Mouse (Mus musculus): ENCODE data around the gene Tnnc2.
A peak's percentile ranks its signal among the peaks of the same experiment; 100 is the strongest.
"Not testable (repeated sequence)": the region's sequence is repeated elsewhere in the genome, so short reads cannot be mapped to it uniquely, and the experiment has no call there.

Gene Tnnc2

DNA sequence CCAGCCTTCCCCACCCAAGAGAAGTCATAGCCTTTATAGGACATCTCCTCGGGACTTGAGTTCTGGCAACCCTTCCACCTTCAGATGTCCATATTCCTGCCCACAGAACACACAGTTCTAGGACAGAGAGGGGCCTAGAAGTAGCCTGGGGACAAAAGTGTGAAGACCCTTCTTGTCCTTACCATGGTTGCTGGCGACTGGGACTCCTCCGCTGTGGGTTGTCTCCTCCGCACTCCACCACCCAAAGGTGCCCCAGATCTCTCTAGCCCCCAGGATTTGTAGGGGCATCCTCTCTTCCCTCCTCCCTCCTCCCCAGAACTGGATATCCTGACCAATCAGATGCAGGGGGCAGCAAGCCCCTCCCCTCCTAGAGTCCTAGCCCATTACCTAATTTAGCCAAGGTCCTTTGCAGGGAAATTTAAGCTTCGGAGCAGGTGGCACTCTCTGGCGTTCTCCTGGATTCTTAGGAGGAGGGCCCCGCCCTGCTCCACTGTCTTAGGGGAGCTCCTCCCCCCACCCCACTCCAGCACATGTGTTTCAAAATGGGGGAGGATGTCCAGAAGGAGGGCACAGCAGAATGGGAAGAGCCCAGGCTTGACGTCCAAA lies at the start of gene Tnnc2:
Tnnc2 (minus strand) TSS at position 487 of the 606 bp plus-strand sequence.
- no peak for DNase-seq (ENCODE audit: low spot score in 2 of 2)

DNA sequence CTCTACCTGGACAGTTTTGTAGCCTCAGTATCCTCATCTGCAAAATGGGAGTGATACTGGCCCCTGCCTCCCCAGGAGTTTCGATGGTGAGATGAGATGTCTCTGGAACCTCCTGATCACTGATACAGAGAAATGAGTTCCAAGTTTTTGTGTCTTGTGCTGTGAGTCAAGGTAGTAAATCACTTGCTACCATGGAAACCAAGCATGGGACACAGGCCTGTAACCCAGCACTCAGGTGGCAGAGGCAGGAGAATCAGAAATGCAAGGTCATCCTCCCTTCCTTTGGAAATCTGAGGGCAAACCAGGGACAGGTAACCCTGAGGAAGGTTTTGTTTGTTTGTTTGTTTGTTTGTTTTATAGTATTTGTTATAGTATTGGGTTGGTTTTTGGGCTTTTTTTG lies 49.3 kb upstream of the Tnnc2 start:
- DNase-seq (ENCODE audit: low spot score in 2 of 2): no peak

DNA sequence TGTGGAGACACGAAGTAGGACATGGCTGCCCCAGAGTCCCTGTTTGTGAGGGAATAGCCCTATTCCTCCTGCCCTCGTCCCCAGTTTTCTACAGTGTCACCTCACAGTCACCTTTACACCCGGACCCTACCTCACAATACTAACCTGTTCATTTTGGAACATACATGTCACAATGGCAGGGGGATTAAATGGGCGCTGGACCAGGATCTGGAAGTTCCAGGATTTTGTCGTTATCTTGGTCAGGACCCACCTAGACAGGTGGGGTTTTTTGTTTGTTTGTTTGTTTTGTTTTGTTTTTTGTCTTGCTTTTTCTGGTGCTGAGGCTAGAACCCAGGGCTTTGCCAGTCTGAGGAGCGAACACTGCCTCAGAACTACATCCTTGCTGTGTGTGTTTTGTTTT lies 48.7 kb upstream of the Tnnc2 start, which contains the start of gene Spata25:
Spata25 (minus strand) TSS at position 101 of the 400 bp plus-strand sequence.
- DNase-seq (ENCODE audit: low spot score in 2 of 2): no peak

DNA sequence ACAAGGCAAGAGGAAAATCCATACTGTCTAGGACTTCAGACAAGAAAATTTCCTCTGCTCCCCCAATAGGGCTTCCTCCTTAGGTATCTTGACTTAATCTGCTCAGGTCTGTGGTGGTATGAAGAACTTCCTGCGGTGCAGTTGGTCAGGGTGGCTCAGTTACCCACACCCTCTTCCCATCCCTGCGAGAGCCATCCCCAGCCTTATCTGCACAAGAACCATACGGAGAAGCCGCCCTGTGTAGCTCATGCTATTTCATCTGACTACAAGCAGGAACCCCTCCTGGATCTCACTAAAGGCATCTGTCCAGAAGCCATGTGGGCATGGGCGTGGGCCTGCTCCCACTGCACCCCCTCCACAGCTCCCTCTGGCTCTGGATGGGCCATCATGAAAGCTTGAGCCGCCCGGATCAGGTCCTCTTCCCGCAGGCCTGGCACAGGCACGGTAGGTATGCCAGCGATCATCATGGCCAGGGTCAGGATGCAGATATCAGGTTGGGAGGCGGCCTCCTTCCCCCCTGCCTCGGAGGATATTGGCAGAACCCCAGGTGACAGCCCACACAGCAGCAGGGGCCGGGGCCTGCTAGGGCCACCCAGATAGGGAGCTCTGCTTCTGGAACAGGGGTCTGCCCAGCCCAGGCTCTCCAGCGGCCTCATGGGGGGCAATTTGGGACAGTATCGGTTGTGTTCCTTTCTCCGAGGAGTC lies 47.5 kb upstream of the Tnnc2 start:
- no peak for DNase-seq (ENCODE audit: low spot score in 2 of 2)

DNA sequence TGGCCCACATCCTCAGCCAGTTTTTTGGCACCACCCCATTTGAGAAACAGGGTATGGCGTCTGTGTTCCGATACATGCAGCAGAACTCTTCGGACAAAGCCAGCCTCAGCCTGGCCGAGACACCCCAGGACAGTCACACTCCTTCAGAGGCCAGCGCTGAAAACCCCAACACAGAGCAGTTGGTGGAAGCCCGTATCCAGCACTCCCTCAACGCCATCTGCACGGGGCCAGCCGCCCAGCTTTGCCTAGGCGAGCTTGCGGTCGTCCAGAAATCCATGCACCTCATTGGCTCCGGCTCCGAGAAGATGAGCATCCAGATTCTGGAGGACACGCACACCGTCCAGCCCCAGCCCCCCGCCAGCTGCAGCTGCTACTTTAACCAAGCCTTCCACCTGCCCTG lies 45.8 kb upstream of the Tnnc2 start:
- DNase-seq (ENCODE audit: low spot score in 2 of 2): no peak

DNA sequence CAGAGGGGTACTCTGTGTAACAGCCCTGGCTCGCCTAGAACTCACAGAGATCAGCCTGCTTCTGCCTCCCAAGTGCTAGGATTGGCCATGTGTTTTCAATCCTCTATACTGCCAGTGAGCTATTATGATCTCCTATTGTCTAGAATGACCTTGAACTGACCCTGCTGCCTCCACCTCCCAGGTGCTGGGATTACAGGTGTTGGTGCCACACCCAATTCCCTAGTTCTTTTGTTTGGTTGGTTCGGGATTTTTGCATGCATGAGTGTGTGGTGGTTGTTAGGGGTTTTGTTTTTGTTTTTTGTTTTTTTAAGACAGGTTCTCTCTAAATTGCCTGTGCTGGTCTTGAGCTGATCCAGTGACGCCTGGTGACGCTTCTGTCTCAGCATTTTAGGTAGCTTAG lies 44.2 kb upstream of the Tnnc2 start:
- DNase-seq (ENCODE audit: low spot score in 2 of 2): no peak

DNA sequence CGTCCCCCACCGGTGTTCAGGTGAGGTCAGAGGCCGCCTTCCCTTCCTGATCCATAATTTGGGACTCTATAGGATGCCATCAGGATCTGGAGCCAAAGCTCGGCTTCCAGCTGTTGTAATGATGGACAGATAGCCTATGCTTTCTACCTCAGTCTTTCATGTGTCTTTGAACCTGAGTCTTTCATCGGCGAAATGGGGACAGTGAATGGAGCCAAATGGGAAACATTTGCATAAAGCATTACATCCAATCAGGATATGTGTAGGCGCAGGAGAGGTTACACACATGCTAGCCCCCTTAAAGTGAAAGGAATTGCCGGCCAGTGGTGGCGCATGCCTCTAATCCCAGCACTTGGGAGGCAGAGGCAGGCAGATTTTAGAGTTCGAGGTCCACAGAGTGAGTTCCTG lies 43.4 kb upstream of the Tnnc2 start:
- no peak for DNase-seq (ENCODE audit: low spot score in 2 of 2)

DNA sequence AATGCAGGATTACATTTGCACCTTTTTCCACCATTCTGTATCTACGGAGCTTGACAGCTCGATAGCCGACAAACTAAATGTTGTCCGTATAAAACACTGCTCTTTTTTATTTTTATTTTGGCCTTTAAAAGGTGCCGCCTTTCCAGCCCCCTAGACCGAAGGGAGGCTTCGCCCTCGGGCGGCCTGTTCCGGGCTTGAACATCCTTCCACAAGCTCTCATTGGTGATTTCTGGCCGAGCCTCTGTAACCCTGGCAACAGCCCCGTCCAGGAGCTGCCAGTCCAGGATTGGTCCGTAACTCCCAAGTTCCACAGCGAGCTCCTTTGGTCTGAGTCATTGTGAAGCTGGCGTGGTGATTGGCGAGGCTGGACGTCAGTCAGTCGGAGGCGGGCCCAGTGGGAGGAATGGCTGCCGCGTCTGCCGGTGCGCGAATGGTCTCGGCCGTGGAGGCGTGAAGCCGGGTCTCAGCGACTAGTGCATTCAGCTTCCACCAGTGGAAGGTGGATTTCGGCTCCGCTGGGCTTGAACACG lies 42.9 kb upstream of the Tnnc2 start, which contains the start of gene Zswim1:
Zswim1 (plus strand) TSS at position 51 of the 530 bp plus-strand sequence.
- peak; percentile 100 for DNase-seq (ENCODE audit: low spot score in 2 of 2)

DNA sequence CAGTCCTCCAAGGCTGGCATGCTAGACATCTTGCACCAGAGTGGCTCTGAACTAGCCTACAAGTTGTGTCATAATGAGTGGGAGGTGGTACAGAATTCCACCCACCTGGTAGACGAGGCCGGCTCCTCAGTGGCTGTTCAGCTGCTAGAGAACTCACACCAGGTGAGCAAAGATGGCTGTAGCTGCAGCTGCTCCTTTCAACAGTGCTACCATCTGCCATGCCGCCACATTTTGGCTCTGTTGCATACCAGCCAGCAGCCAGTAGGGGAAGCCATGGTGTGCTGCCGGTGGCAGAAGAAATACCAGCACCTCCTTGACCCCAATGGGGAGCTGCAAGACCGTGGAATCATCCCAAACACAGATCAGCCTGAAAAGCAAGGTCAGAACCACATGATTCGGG lies 41.3 kb upstream of the Tnnc2 start:
- no peak for DNase-seq (ENCODE audit: low spot score in 2 of 2)

DNA sequence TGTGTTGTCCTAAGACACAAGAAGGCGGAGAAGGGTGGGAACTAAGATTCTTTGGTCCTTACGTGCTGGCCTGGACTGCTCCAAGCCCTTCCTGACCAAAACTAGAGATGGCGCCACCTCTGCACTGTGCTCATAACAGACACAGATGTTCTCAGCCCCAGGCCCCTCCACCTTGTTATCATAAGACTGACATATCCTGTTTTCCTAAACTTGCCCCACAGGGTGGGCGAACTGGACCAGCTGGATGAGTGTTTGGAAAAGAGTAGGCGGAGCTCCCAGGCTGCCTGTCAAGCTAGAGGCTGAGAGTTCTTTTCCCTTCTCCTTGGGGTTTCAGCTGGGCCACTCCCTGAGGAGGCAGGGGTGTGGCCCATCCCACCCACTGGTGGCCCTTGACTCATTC lies 37.9 kb upstream of the Tnnc2 start:
- DNase-seq (ENCODE audit: low spot score in 2 of 2): no peak

DNA sequence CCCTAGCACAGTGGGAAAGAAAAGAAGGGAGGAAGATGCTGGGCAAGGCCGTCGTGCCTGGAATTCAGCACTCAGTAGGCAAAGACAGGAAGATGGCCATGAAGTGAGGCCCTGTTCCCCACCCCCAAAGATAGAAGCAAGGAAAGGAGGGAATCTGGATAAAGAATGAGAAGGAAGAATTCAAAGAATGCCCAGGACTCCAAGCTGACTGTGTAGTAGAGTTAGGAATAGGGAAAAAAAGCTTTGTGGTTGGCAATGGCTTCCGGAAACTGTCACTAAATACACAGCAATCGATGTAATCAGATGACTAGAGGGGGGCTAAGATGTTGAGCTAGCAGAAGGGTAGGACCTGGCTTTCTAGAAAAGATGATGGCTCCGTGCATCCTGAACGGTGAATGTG lies 37.4 kb upstream of the Tnnc2 start:
- no peak for DNase-seq (ENCODE audit: low spot score in 2 of 2)

DNA sequence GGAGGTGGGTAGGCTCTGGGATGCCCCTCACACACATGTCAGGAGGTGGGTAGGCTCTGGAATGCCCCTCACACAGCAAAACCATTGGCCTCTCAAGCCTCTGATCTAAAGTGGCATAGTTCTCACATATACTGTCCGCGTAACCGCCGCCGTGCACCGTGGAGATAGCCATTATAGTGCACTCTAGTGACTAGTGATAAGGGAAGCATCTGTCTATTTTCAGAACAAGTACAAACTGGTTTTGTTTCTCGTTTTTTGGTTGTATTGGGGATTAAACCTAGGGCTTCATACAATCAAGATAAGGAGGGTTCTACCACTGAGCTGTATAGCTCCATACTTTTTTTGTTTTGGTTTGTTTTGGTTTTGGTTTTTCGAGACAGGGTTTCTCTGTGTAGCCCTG lies 36.1 kb upstream of the Tnnc2 start:
- no peak for DNase-seq (ENCODE audit: low spot score in 2 of 2)

DNA sequence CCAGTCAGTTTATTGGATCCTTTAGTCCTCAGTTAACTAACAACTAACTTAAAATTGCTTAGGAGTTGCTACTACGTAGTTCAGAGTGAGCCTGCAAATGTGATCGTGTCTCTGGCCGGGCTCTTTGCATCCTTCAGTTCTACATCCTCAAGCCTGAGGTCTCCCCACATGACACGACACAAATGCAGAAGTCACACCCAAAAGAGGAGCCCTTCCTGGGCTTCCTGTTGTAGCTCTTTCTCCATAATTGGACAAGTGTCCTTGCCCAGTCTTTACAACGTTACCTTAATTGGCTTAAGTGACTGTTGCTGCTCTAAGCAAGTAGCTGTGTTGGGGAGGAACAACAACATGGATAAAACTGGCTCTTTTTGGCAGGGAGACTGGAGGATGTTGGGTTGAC lies 35.6 kb upstream of the Tnnc2 start:
- no peak for DNase-seq (ENCODE audit: low spot score in 2 of 2)

DNA sequence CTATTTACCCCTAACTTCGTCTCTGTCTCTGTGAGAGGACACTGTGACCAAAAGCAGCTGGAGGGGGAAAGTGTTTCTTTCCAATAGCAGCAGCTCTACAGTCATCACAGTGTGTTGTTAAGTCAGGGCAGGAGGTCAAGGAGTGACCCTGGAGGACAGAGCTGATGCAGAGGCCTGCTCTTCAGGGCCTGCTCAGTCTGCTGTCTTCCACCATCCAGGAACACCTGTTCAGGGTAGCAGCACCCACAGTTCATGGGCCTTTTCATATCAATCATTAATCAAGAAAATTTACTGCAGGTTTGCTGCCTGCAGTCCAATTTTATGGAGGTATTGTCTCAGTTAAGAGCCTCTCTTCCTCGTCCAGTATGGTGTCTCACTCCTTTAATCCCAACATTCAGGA lies 33.8 kb upstream of the Tnnc2 start:
- DNase-seq (ENCODE audit: low spot score in 2 of 2): no peak

DNA sequence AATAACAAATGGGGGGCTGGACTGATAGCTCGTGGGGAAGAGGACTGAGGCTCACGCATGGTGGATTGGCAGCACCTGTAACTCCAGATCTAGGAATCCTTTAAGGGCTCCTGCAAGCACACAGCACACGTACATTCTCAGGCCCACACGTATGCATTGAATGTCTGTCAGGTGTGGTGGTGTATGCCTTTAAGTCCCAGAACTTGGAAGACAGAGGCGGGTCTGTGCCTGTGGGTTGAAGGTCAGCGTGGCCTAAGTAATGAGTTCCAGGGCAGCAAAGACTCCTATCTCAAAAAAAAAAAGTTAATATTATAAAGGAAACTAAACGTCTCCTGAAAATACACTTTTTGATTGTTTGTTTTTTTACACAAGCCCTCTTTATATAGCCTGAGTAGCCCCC lies 26.8 kb upstream of the Tnnc2 start:
- no peak for DNase-seq (ENCODE audit: low spot score in 2 of 2)

DNA sequence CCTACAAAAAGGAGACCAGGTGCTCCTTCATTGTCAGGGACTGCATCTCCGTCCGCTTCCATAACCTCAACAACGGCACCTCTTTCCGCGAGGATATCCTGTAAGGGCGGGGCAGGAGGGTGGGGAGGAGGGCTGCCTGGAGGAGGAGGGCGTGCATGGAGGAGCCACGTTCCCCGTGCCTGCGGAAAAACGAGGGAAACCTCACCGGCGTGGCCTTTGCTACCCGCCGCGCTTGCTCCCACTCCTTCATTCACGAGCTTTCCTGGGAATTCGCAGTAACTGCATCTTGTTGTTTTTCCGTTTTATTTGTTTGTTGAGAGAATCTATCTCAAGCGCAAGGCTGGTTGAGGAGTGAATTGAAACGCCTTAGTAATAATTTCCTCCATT lies 25.6 kb upstream of the Tnnc2 start:
- no peak for DNase-seq (ENCODE audit: low spot score in 2 of 2)

DNA sequence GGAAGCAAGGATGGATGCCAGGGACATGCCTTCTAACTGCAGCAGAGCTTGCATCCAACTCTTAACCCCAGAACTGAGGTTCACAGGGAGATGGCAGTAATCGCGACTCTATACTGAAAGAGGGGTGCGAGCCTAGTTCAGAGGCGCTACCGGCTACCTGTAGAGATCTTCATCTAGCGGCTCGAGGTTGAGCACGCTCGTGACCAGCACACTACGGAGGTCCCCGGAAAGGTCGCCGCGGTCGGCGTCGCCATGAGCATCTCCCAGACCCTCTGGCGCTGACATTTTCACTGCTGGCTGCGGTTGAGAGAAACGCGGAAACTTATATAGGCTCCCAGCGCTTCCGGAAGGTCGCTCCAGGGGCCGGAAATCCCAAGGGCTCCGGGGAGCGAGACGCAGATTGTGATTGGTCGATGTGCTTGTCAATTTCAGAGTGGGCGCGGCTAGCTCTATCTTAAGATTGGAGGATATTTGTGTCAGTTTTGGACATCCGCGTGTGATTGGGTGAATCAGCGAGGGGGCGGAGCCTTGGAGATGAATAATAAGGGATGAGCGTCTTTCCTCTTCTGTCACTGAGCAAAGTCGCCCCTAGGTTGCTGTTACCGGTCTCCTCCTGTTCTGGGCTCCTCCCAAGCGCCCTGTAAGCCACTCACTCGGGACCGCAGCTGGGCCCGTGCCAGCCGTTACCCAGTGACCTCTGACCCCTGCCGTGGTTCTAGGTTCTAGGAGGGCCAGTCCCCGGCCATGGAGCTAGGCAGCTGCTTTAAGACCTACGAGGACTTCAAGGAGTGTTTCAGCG lies 25.0 kb upstream of the Tnnc2 start, which contains the start of the genes Acot8 and Zswim3:
Acot8 (minus strand) TSS at position 350 of the 799 bp plus-strand sequence.
Zswim3 (plus strand) TSS at position 566 of the 799 bp plus-strand sequence.
- peak; percentile 98 for DNase-seq (ENCODE audit: low spot score in 2 of 2)

DNA sequence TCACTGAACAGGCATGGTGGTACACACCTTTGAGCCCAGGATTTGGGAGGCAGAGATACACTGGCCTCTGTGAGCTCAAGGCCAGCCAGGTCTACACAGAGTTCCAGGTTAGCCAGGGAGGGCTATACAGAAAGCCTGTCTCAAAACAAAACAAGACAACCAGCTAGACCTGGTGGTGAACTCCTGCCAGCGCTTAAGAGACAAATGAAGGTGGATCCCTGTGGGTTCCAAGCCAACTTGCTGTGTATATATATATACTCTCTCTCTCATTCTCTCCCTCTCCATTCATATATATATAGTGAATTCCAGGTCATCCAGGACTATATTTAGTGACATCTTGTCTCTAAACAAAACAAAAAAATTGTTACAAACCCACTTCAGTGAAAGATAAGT lies 24.1 kb upstream of the Tnnc2 start:
- no peak for DNase-seq (ENCODE audit: low spot score in 2 of 2)

DNA sequence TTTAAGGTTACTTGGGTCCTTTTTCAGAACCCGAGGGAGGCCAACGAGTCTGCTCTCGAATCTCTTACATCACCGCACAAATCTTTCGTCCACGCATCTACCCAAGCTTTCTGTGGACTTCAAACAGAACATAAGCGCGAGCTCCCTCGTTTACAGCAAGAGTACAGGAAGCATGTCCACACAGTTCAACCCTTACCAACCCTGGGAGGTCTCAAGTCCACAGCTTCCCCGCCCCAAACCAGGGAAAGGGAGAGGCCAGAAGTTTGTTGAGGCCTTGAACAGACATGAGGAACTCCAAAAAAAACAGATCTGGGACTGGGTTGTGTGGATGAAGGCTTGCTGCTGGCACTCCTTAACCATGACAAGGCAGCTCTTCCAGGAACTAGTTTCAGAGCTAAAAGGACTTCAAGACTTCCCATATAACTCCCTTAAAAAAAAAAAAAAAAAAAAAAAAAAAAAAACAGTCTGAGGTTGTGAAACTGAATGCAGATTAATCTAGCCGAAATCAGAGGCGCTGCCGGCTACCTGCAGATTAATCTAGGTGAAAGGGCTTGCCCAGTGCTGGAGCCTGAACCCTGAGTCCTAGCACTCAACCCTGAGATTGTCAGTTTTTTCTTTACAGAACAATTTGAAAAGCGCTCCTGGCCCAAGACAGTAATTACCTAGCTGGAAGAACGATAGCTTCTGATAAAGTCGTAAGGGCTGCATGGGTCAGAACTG lies 23.6 kb upstream of the Tnnc2 start:
- DNase-seq (ENCODE audit: low spot score in 2 of 2): no peak

DNA sequence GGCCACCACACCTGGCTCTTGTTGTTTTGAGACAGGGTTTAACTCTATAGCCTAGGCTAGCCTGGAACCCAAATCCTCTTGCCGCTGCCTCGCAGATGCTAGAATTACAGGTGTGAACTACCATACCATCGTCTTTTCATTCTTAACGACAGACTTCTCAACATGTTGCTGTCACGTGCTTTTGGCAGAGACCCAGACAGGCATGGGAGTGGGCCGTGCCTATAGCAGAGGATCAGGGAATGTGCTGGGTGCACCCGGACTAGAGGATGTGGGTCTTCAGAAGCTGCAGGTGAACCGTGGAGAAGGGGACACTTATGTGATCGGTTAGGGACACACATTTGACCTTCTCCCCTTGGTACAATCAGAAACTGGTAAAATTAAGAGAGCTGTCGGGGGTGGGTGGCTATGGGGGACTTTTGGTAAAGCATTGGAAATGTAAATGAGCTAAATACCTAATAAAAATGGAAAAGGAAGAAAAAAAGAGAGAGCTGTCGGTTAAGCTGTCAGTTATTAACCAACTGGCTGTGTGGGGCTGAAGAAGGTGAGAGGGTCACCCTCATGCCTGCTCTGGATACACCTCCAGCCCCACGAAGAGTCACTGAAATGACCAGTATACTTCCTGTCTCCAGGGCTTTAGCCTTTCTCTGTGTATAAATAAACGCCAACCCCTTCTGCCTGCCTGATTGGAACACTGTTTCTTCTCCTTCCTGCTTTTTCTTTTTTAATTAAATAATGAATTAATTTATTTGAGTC lies 20.7 kb upstream of the Tnnc2 start:
- no peak for DNase-seq (ENCODE audit: low spot score in 2 of 2)

DNA sequence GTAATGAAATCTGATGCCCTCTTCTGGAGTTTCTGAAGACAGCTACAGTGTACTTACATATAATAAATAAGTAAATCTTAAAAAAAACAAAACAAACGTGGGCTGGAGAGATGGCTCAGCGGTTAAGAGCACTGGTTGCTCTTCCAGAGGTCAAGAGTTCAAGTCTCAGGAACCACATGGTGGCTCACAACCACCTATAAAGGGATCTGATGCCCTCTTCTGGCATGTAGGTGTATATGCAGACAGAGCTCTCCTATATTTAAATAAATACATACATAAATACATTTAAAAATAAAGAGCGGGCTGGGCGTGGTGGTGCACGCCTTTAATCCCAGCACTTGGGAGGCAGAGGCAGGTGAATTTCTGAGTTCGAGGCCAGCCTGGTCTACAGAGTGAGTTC lies 18.8 kb upstream of the Tnnc2 start:
- not testable (repeated sequence) for DNase-seq (ENCODE audit: low spot score in 2 of 2)
